Mouse (Mus musculus) kidney, embryonic 15.5 days (tissue): ENCODE measurements at regions not wholly inside any gene's neighbourhood (a gene's known extent, or its start where the extent isn't known, plus 50 kb on each side); places are given as distances from the start of the nearest gene placed in this dataset.

Experiments
- ATAC-seq: fragments of 200-750 bp; cut with Nextera tagmentation; replicated peaks from 2 replicates; pipeline ENCODE4 v1.8.0; 2017; ENCODE audit warnings: moderate TSS enrichment; ENCODE audit not compliant: low FRiP score
- H3K27ac ChIP-seq: fragments of 300-500 bp; sonication (generic); 2 replicates; pipeline ENCODE4 v1.5.1; 2015; ENCODE audit warnings: mild to moderate bottlenecking, inconsistent platforms
- H3K27me3 ChIP-seq: fragments of 300-500 bp; sonication (generic); 2 replicates; pipeline ENCODE4 v1.6.1; 2015; ENCODE audit warnings: inconsistent platforms
- H3K36me3 ChIP-seq: fragments of 300-500 bp; sonication (generic); 2 replicates; pipeline ENCODE4 v1.6.1; 2015; ENCODE audit warnings: inconsistent platforms
- H3K4me1 ChIP-seq: fragments of 300-500 bp; sonication (generic); 2 replicates; pipeline ENCODE4 v1.6.1; 2015; ENCODE audit warnings: inconsistent platforms
- H3K4me2 ChIP-seq: fragments of 300-500 bp; sonication (generic); 2 replicates; pipeline ENCODE4 v1.6.1; 2015; ENCODE audit warnings: moderate library complexity, mild to moderate bottlenecking, inconsistent platforms
- H3K4me3 ChIP-seq: fragments of 300-500 bp; sonication (generic); replicated peaks from 2 replicates; pipeline ENCODE4 v1.5.1; 2015; ENCODE audit warnings: mild to moderate bottlenecking, inconsistent platforms
- H3K9ac ChIP-seq: fragments of 300-500 bp; sonication (generic); 2 replicates; pipeline ENCODE4 v1.6.1; 2015; ENCODE audit warnings: mild to moderate bottlenecking, inconsistent platforms
- H3K9me3 ChIP-seq: fragments of 300-500 bp; sonication (generic); replicated peaks from 2 replicates; pipeline ENCODE4 v1.6.1; 2016; ENCODE audit warnings: inconsistent platforms
- whole genome bisulfite sequencing: fragments of 180-500 bp; shearing (Covaris S2); methylation state at CpG from one replicate; pipeline ENCODE4 v1.1.7; 2015; ENCODE audit warnings: mixed read lengths; 5-methylcytosine and 5-hydroxymethylcytosine counted together

DNA sequence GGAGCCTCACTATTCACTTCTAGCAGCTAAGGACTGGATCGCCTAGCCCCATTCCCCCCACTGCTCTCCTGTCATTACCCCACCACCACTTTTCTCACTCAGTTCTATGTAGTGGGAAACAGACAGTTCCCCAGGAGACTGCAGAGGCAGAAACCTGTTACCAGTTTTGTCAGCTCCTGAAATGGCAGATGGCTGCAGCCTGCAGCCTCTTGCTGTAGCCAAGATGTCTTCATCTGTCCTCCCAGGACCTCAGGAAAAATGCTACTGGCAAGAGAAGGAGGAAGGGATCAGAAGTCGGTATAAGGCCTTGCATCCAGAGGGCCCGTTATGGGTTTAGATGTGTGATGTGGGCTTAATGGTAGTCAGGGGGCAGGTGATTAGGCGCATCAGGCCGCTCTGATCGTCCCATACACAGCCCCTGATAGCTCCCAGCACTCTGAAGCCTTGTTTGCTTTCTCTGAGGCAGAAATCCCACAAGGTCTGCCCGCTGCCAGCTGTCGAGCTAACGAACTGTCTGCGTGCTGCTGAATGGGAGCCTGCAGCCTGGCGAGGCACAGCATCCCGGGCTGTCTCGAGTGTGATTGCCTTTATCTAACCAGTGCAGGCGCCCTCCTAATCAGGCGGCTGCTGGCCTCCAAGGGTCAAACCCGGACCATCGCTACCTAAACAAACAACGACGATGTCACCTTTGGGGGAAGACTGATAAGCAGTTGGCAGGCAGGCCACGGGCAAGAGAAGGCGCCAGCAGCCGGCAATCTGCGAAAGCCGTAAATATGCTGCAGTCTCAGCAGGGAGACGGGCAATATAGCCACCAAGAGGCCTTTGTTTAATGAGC is 236.3 kb upstream of the Npvf start:
- Histone ChIP-seq H3K27ac (peak overlapping the region; percentile 57), H3K9me3 (no peaks in the 10 kb centered on the region), H3K4me3 (peak overlapping the region; percentile 2; the same call in 1 of the 2 replicates), H3K4me1 (peaks cover 10% of the 10 kb centered on the region), H3K4me2 (peak overlapping the region; percentile 42), H3K36me3 (no peaks in the 10 kb centered on the region), H3K9ac (no peak overlapping the region), H3K27me3 (peaks cover 12% of the 10 kb centered on the region; the same call in 1 of the 2 replicates)
- peak; percentile 80; the same call in 1 of the 2 replicates for ATAC-seq
- 19% methylated on average over 25 of the region's 25 CpGs for WGBS

DNA sequence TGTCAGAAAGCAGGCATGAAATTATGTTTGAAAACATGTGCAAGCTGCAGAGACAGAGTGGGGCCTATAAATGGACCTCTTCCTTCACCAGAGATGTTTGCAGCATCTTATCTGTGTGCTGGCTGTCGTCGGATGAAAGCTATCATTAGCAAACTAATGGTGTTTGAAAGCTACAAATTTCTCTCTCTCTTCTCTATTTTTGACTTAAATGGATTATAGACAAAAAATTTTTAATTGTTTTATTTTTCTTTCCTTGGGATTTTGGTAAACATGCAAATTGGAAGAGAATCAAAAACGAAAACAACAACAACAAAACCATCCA is 236.9 kb upstream of the Npvf start:
- no peak overlapping the region for H3K9ac ChIP-seq
- H3K27ac ChIP-seq: peak overlapping the region; percentile 63
- peak overlapping the region; percentile 42 for H3K4me2 ChIP-seq
- H3K4me1 ChIP-seq: peaks cover 10% of the 10 kb centered on the region
- H3K27me3 ChIP-seq: peaks cover 12% of the 10 kb centered on the region; the same call in 1 of the 2 replicates
- no peak overlapping the region for H3K4me3 ChIP-seq
- H3K9me3 ChIP-seq: no peaks in the 10 kb centered on the region
- 0 out of 2 replicates have a peak, but pooled peaks have one; percentile 9 for ATAC-seq
- WGBS: 61% methylated on average over 3 of the region's 3 CpGs
- no peaks in the 10 kb centered on the region for H3K36me3 ChIP-seq

DNA sequence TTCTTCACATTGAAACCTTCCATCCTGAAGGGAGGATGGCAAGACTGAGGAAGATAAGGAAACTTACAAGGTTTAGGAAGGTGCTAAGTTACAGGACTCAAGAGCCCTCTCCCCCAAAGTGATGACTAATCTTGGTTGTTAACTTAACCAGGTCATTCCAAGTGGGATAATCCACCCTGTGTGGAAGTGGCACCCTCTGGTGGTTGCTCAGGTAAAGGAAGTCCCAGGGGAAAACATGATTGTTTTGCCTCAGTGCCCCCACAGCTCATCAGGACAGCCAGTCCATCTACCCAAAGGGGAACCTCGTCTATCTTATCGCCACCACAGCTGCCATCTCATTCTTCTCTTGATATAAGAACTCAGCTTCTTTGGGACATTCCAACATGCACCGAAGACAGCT is 244.6 kb upstream of the Npvf start:
- Histone ChIP-seq H3K27me3 (no peaks in the 10 kb centered on the region), H3K36me3 (no peaks in the 10 kb centered on the region), H3K4me3 (no peak overlapping the region), H3K27ac (no peak overlapping the region), H3K4me2 (no peak overlapping the region), H3K4me1 (no peaks in the 10 kb centered on the region), H3K9ac (no peak overlapping the region), H3K9me3 (no peaks in the 10 kb centered on the region)
- 87% methylated on average over 3 of the region's 3 CpGs for WGBS
- no peak for ATAC-seq

DNA sequence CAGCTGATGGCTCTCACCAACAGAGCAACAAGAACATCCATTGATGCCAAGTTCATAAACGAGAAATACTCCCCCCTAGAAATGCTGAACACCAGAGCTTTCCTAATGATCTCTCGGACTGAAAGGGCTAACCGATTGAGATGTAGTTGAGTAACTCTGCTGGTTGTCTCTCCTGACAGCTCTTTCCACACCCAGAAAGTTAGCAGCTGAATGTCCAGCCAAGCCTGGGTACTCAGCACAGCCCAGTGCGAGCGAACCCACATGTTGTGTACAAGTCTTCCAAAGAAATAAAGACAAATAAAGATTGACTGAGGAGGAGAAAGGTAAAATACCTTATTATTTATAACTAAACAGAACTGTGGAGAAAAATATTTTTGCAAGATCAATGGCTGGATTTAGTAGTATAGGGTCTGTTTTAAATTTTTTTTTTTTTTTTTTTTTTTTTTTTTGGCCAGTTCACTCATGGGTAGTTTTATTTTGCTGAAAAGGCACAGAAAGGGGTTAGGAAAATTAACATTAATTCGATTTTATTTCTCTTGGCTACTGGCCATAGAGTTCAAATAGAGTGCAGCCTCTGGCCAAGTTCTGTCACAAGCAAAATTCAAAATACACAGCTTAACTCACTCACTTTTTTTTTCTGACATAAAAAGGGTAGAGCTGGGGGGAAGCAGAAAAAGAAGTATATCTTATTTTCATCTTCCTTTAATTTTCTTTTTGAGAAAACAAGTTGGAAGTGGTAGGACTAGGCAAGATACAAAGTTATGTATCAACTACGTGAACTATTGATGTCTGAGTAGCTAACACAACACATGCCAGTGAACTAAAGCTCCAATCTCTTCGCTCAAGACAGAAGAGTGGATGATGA is 261.2 kb upstream of the Npvf start:
- H3K36me3 ChIP-seq: no peaks in the 10 kb centered on the region
- no peak overlapping the region for H3K9ac ChIP-seq
- H3K9me3 ChIP-seq: no peaks in the 10 kb centered on the region
- H3K27ac ChIP-seq: peak overlapping the region; percentile 88
- peak; percentile 29; the same call in 1 of the 2 replicates for ATAC-seq
- no peak overlapping the region for H3K4me3 ChIP-seq
- 56% methylated on average over 8 of the region's 8 CpGs for WGBS
- no peak overlapping the region for H3K4me2 ChIP-seq
- peaks cover 27% of the 10 kb centered on the region for H3K4me1 ChIP-seq
- no peaks in the 10 kb centered on the region for H3K27me3 ChIP-seq

DNA sequence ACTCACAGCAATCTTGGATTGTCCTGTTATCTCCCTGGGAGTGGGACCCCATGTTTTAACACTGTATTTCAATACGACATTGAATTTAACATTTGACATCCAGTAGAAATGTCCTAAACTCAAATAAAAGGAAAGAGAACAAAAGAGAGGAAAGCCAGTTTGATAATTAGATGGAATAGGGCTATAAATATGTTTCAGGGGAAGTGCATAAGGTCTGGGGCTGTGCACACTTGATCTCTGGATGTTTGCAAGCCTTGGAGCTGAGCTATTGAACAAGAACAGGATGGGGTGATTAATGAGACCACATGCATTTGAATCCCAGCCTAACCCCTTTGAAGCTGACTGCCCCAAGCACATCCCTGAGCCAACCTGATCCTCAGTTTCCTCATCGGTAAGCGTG is 264.0 kb upstream of the Npvf start:
- ATAC-seq: 0 out of 2 replicates have a peak, but pooled peaks have one; percentile 12
- Histone ChIP-seq H3K36me3 (no peaks in the 10 kb centered on the region), H3K27ac (peak overlapping the region; percentile 77), H3K9ac (no peak overlapping the region), H3K4me1 (peaks cover 25% of the 10 kb centered on the region), H3K4me3 (no peak overlapping the region), H3K4me2 (no peak overlapping the region), H3K27me3 (no peaks in the 10 kb centered on the region), H3K9me3 (no peaks in the 10 kb centered on the region)
- 27% methylated on average over 3 of the region's 3 CpGs for WGBS

DNA sequence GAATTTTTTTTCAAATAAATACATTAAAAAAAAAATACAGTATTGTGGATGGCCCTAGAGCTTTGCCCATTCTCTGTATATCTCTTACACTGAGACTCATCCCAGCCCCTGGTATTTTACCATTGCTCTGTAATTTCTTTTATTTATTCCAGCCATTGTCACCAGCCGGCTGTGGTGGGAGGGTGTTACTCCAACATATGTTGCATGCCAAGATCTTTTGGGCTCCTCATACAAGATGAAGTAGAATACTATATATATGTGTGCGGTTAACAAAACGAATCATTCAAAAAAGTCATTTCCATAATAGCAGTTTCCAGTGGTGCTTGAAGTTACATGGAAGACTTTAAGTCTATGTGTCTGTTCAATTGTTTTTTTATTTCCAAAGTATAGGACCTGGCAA is 268.0 kb upstream of the Npvf start:
- WGBS: 93% methylated on average over 3 of the region's 3 CpGs
- H3K27ac ChIP-seq: no peak overlapping the region
- ATAC-seq: no peak

DNA sequence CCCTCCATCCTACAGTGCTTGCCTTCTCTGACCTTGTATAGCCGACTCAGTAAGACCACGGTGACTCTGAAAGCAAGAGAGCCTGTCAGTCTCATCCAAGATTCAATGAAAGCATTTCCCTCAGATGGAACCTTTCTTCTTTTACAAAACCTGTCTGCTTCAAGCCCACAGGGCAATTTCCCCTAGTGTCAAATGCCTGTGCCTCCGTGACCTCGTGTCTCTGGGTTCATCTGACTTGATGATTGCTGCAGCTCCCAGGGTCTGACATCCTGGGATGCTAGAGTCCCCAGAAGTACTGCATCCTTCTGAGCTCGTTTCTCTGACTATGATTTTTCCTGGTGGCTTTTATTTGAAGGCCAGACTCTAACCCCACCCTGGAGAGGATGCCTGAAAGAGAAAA is 270.3 kb upstream of the Npvf start:
- H3K27ac ChIP-seq: peak overlapping the region; percentile 73
- H3K4me1 ChIP-seq: peaks cover 33% of the 10 kb centered on the region
- H3K9ac ChIP-seq: no peak overlapping the region
- no peak for ATAC-seq
- WGBS: 18% methylated on average over 5 of the region's 5 CpGs
- no peaks in the 10 kb centered on the region for H3K9me3 ChIP-seq
- no peaks in the 10 kb centered on the region for H3K36me3 ChIP-seq
- no peak overlapping the region for H3K4me2 ChIP-seq
- no peak overlapping the region for H3K4me3 ChIP-seq
- H3K27me3 ChIP-seq: no peaks in the 10 kb centered on the region

More for the DNA sequence above, 268.0 kb upstream of the Npvf start:
- Histone ChIP-seq H3K4me3 (no peak overlapping the region), H3K9me3 (no peaks in the 10 kb centered on the region), H3K27me3 (no peaks in the 10 kb centered on the region), H3K9ac (no peak overlapping the region), H3K4me1 (peaks cover 30% of the 10 kb centered on the region), H3K36me3 (no peaks in the 10 kb centered on the region), H3K4me2 (no peak overlapping the region)

DNA sequence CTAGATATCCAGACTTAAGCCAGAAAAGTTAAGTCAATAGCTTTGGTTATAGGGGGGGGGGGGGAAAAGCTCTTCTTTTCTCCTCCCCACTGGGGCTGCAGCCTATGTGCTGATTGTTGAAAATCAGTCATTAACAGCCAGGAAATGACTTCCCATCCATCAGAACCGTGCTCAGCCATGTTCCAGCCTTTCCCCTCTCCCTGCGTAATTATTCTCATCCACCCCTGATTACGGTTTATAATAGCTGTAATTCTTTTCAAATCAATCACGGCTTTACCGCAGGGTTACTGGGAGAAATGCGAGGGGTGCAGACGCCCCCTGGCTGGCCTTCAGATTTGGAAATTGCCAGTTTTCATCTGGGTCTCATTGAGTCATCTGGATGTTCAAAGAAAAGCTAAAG is 270.8 kb upstream of the Npvf start:
- 25% methylated on average over 7 of the region's 7 CpGs for WGBS
- no peaks in the 10 kb centered on the region for H3K36me3 ChIP-seq
- no peak for ATAC-seq
- H3K27me3 ChIP-seq: no peaks in the 10 kb centered on the region
- H3K9me3 ChIP-seq: no peaks in the 10 kb centered on the region
- H3K4me1 ChIP-seq: peaks cover 34% of the 10 kb centered on the region
- H3K4me3 ChIP-seq: no peak overlapping the region
- peak overlapping the region; percentile 73 for H3K27ac ChIP-seq
- H3K4me2 ChIP-seq: no peak overlapping the region
- no peak overlapping the region for H3K9ac ChIP-seq

DNA sequence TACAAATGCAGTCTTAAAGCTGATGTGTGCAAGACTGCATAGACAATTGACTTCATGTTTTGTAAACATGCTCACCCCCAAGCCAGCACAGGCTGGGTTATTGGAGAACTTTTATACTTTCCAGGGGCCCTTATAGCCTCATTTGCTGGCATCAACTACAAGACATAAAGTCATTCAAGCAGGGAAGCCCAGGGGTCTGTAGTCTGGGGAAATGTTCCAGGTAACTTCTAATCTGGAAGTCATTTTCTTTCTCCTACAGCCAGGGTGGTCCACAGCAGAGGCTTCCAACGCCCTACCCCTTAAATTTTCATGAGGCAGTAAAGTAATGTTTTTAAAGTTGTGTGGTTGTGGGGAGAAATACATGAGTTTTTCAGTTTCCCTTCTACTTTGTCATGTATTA is 272.1 kb upstream of the Npvf start:
- Histone ChIP-seq H3K9me3 (no peaks in the 10 kb centered on the region), H3K4me3 (no peak overlapping the region), H3K36me3 (no peaks in the 10 kb centered on the region), H3K4me1 (peaks cover 34% of the 10 kb centered on the region), H3K4me2 (no peak overlapping the region), H3K27ac (no peak overlapping the region), H3K27me3 (no peaks in the 10 kb centered on the region), H3K9ac (no peak overlapping the region)
- WGBS: 72% methylated on average over 1 of the region's 1 CpGs
- ATAC-seq: no peak

DNA sequence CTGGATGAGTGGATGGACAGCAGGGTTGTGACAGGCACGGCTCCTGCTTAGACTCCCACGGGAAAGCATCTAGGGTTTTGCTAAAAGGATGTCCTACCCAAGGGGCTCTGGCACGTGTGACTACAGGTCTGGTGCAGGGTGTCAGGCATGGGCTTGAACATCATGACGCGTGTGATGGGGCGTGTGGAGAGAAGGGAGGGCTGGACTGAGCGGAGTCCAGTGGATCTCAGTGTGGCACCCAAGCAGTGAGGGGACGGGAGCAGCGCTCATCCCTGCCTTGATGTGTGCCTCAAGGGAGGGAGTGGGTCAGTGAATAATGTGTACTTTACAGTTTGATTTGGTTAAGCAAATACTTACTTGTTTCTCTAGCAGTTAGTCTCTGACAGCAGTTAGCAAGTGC is 275.3 kb upstream of the Npvf start:
- no peaks in the 10 kb centered on the region for H3K27me3 ChIP-seq
- peak overlapping the region; percentile 29 for H3K27ac ChIP-seq
- H3K9me3 ChIP-seq: no peaks in the 10 kb centered on the region
- no peak overlapping the region for H3K4me2 ChIP-seq
- H3K4me3 ChIP-seq: no peak overlapping the region
- H3K36me3 ChIP-seq: no peaks in the 10 kb centered on the region
- 40% methylated on average over 9 of the region's 9 CpGs for WGBS
- no peak overlapping the region for H3K9ac ChIP-seq
- 0 out of 2 replicates have a peak, but pooled peaks have one; percentile 49 for ATAC-seq
- H3K4me1 ChIP-seq: peaks cover 27% of the 10 kb centered on the region

DNA sequence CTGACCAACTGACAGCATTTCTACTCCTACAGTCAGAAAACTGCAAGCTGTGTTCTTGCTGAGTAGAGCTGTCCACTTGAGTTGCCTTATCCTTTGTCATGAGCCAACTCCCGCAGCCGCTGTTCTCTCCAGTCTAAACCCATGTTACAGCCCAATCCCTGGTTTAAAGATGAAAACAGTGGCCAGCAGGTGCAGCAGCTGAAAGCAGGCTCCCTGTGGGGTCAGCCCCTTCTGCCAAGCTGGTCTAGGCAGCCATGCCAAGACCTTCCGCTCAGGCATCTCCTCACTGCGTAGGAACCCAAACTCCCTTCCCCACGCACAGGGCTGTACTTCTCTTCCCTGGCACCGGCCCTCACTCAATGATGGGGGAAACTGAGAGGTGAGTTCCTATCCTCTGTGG is 279.3 kb upstream of the Npvf start:
- H3K9me3 ChIP-seq: no peaks in the 10 kb centered on the region
- no peak overlapping the region for H3K4me3 ChIP-seq
- 88% methylated on average over 6 of the region's 6 CpGs for WGBS
- H3K9ac ChIP-seq: no peak overlapping the region
- ATAC-seq: no peak
- H3K27me3 ChIP-seq: no peaks in the 10 kb centered on the region
- no peak overlapping the region for H3K27ac ChIP-seq
- H3K36me3 ChIP-seq: no peaks in the 10 kb centered on the region
- no peak overlapping the region for H3K4me2 ChIP-seq
- peaks cover 14% of the 10 kb centered on the region for H3K4me1 ChIP-seq

DNA sequence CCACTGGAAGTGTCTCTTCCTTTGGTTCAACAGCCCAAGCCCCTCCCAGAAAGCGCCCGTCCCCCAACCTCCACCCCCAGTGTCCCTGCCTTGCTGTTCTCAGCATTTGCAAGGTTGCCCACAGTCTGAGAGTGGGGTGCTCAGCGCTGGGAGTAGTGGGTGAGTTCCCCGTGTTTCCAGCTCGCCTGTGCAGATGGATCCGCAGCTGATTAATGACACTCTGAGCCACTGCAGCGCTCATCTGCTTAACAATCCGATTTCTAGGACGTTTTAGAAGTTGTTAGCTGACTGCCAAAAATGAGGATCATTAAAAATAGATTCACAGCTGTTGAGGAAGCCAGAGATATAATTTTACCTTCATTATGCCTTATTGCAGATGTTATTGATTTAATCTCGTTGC is 280.0 kb upstream of the Npvf start:
- no peaks in the 10 kb centered on the region for H3K36me3 ChIP-seq
- no peak overlapping the region for H3K9ac ChIP-seq
- WGBS: 61% methylated on average over 10 of the region's 10 CpGs
- H3K4me1 ChIP-seq: peaks cover 7% of the 10 kb centered on the region
- no peak overlapping the region for H3K4me3 ChIP-seq
- no peak overlapping the region for H3K27ac ChIP-seq
- no peak for ATAC-seq
- no peaks in the 10 kb centered on the region for H3K27me3 ChIP-seq
- H3K9me3 ChIP-seq: no peaks in the 10 kb centered on the region
- H3K4me2 ChIP-seq: no peak overlapping the region
